Mouse (Mus musculus): ENCODE data around the gene Olfr1369-ps1. TPM values are rescaled to one million over a fixed set of nuclear protein-coding genes. Genes with fewer than 3 reads are reported as not detected.
"Not testable (repeated sequence)": the region's sequence is repeated elsewhere in the genome, so short reads cannot be mapped to it uniquely, and the experiment has no call there.

Gene Olfr1369-ps1
- polyA plus RNA-seq (2011; ENCODE audit: insufficient read depth, insufficient read length, low read depth, missing spikeins) = 0.27 TPM in 1 of 2 replicates, not detected in the other

GRCm38 (mm10) chr13:21111183-21111582 is at the start of gene Olfr1369-ps1:
TSS of gene Olfr1369-ps1 (plus strand) at chr13:21111483.
- not testable (repeated sequence) for H3K27ac ChIP-seq (ENCODE audit: insufficient read depth, low read length); H3K27me3 ChIP-seq (ENCODE audit: control insufficient read depth, insufficient read depth, low read length, poor library complexity, severe bottlenecking)

GRCm38 (mm10) chr13:21066021-21066420 is 45.3 kb upstream of the Olfr1369-ps1 start:
- Histone ChIP-seq H3K4me3 (ENCODE audit: low read depth, low read length) (no peak overlapping the region), H3K4me1 (ENCODE audit: control insufficient read depth, insufficient read depth, low read length) (no peaks in the 10 kb centered on the region)
- TF ChIP-seq POLR2A (IDR thresholded peaks at IDR 0.05; ENCODE audit: insufficient read depth, low read length) = no peak
- no peak for TF ChIP-seq EP300 (IDR thresholded peaks at IDR 0.05; ENCODE audit: insufficient read depth, low read depth, low read length)
- TF ChIP-seq CTCF (IDR thresholded peaks at IDR 0.05; ENCODE audit: low read depth, low read length) = no peak

More at GRCm38 (mm10) chr13:21111183-21111582, at the start of gene Olfr1369-ps1:
- not testable (repeated sequence) for H3K36me3 ChIP-seq (ENCODE audit: control insufficient read depth, insufficient read depth, low read length, poor library complexity, severe bottlenecking); H3K4me3 ChIP-seq (ENCODE audit: low read depth, low read length); H3K9ac ChIP-seq (ENCODE audit: low read depth, poor library complexity, severe bottlenecking); H3K4me1 ChIP-seq (ENCODE audit: control insufficient read depth, insufficient read depth, low read length); H3K9me3 ChIP-seq (replicated peaks; ENCODE audit: control insufficient read depth, insufficient read depth, low read length, poor library complexity, severe bottlenecking)

GRCm38 (mm10) chr13:21074847-21075246 is 36.4 kb upstream of the Olfr1369-ps1 start, which contains the start of gene Olfr1370:
TSS of gene Olfr1370 (minus strand) at chr13:21074947.
- H3K9me3 ChIP-seq (replicated peaks; ENCODE audit: control insufficient read depth, insufficient read depth, low read length, poor library complexity, severe bottlenecking) = no peaks in the 10 kb centered on the region
- H3K27ac ChIP-seq (ENCODE audit: insufficient read depth, low read length) = no peak within 1 kb of the TSS
- no peaks in the 10 kb centered on the region for H3K4me1 ChIP-seq (ENCODE audit: control insufficient read depth, insufficient read depth, low read length)
- H3K4me3 ChIP-seq (ENCODE audit: low read depth, low read length) = no peak within 1 kb of the TSS
- no peak within 1 kb of the TSS for H3K9ac ChIP-seq (ENCODE audit: low read depth, poor library complexity, severe bottlenecking)
- TF ChIP-seq CTCF (IDR thresholded peaks at IDR 0.05; ENCODE audit: low read depth, low read length) (no peak), POLR2A (IDR thresholded peaks at IDR 0.05; ENCODE audit: insufficient read depth, low read length) (no peak), EP300 (IDR thresholded peaks at IDR 0.05; ENCODE audit: insufficient read depth, low read depth, low read length) (no peak)
- no peaks in the 10 kb centered on the region for H3K27me3 ChIP-seq (ENCODE audit: control insufficient read depth, insufficient read depth, low read length, poor library complexity, severe bottlenecking)
- no peaks in the 10 kb centered on the region for H3K36me3 ChIP-seq (ENCODE audit: control insufficient read depth, insufficient read depth, low read length, poor library complexity, severe bottlenecking)

More at GRCm38 (mm10) chr13:21066021-21066420, 45.3 kb upstream of the Olfr1369-ps1 start:
- H3K27me3 ChIP-seq (ENCODE audit: control insufficient read depth, insufficient read depth, low read length, poor library complexity, severe bottlenecking) = no peaks in the 10 kb centered on the region
- H3K9me3 ChIP-seq (replicated peaks; ENCODE audit: control insufficient read depth, insufficient read depth, low read length, poor library complexity, severe bottlenecking) = peaks cover 2% of the 10 kb centered on the region; the same call in 1 of the 2 replicates
- H3K9ac ChIP-seq (ENCODE audit: low read depth, poor library complexity, severe bottlenecking) = no peak overlapping the region
- H3K36me3 ChIP-seq (ENCODE audit: control insufficient read depth, insufficient read depth, low read length, poor library complexity, severe bottlenecking) = no peaks in the 10 kb centered on the region
- H3K27ac ChIP-seq (ENCODE audit: insufficient read depth, low read length) = no peak overlapping the region

DNA sequence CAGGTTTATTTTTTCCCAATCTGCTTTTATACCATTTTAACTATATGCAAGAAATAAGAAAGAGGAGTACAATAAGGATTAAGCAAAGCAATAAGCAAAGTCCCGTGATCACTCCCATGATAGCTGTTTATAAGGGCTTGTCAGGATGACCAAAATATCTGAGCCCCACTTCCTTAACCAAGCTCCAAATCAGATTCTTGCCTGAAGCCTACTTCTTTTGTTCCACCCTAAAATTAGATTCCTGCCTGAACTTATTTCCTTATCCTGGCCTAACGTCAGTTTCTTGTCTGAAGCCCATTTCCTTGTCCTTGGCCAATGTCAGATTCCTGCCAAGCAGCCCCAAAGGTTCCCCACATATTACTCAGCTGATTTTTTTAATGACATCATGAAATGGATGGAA is 28.6 kb upstream of the Olfr1369-ps1 start:
- no peaks in the 10 kb centered on the region for H3K27me3 ChIP-seq (ENCODE audit: control insufficient read depth, insufficient read depth, low read length, poor library complexity, severe bottlenecking)
- H3K9ac ChIP-seq (ENCODE audit: low read depth, poor library complexity, severe bottlenecking) = no peak overlapping the region
- no peaks in the 10 kb centered on the region for H3K4me1 ChIP-seq (ENCODE audit: control insufficient read depth, insufficient read depth, low read length)
- no peaks in the 10 kb centered on the region for H3K36me3 ChIP-seq (ENCODE audit: control insufficient read depth, insufficient read depth, low read length, poor library complexity, severe bottlenecking)
- H3K9me3 ChIP-seq (replicated peaks; ENCODE audit: control insufficient read depth, insufficient read depth, low read length, poor library complexity, severe bottlenecking) = no peaks in the 10 kb centered on the region
- H3K27ac ChIP-seq (ENCODE audit: insufficient read depth, low read length) = no peak overlapping the region
- no peak overlapping the region for H3K4me3 ChIP-seq (ENCODE audit: low read depth, low read length)
- TF ChIP-seq CTCF (IDR thresholded peaks at IDR 0.05; ENCODE audit: low read depth, low read length) (no peak), EP300 (IDR thresholded peaks at IDR 0.05; ENCODE audit: insufficient read depth, low read depth, low read length) (no peak), POLR2A (IDR thresholded peaks at IDR 0.05; ENCODE audit: insufficient read depth, low read length) (no peak)

GRCm38 (mm10) chr13:21109759-21110158 is 1.5 kb upstream of the Olfr1369-ps1 start:
- H3K36me3 ChIP-seq (ENCODE audit: control insufficient read depth, insufficient read depth, low read length, poor library complexity, severe bottlenecking) = no peaks in the 10 kb centered on the region
- H3K9me3 ChIP-seq (replicated peaks; ENCODE audit: control insufficient read depth, insufficient read depth, low read length, poor library complexity, severe bottlenecking) = no peaks in the 10 kb centered on the region
- TF ChIP-seq EP300 (IDR thresholded peaks at IDR 0.05; ENCODE audit: insufficient read depth, low read depth, low read length) (no peak), POLR2A (IDR thresholded peaks at IDR 0.05; ENCODE audit: insufficient read depth, low read length) (no peak), CTCF (IDR thresholded peaks at IDR 0.05; ENCODE audit: low read depth, low read length) (no peak)
- H3K4me3 ChIP-seq (ENCODE audit: low read depth, low read length) = no peak overlapping the region
- H3K4me1 ChIP-seq (ENCODE audit: control insufficient read depth, insufficient read depth, low read length) = no peaks in the 10 kb centered on the region
- no peak overlapping the region for H3K27ac ChIP-seq (ENCODE audit: insufficient read depth, low read length)
- H3K9ac ChIP-seq (ENCODE audit: low read depth, poor library complexity, severe bottlenecking) = no peak overlapping the region
- no peaks in the 10 kb centered on the region for H3K27me3 ChIP-seq (ENCODE audit: control insufficient read depth, insufficient read depth, low read length, poor library complexity, severe bottlenecking)

DNA sequence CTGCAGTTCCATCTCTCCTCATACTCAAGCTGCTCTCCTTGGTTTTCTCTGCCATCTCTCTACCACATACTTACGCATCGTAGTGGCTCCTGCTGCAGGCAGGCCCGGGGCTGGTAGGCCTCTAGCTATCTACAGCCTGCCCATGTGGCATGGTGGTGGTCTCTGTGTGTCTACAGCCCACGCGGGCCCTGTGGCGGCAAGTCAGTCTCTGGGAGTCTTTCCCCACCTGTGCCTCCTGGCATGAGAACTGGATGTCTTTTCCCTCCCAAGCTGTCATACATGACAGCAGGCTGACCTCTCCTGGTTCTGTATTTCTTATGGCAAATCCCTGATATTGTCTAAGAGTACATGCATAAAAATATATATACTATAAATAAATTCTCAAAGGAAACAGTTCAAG is 842 bp upstream of the Olfr1369-ps1 start:
- H3K27me3 ChIP-seq (ENCODE audit: control insufficient read depth, insufficient read depth, low read length, poor library complexity, severe bottlenecking) = no peaks in the 10 kb centered on the region
- H3K36me3 ChIP-seq (ENCODE audit: control insufficient read depth, insufficient read depth, low read length, poor library complexity, severe bottlenecking) = no peaks in the 10 kb centered on the region
- H3K9ac ChIP-seq (ENCODE audit: low read depth, poor library complexity, severe bottlenecking) = no peak overlapping the region
- no peaks in the 10 kb centered on the region for H3K9me3 ChIP-seq (replicated peaks; ENCODE audit: control insufficient read depth, insufficient read depth, low read length, poor library complexity, severe bottlenecking)
- no peak overlapping the region for H3K4me3 ChIP-seq (ENCODE audit: low read depth, low read length)
- H3K27ac ChIP-seq (ENCODE audit: insufficient read depth, low read length) = no peak overlapping the region
- no peak for TF ChIP-seq CTCF (IDR thresholded peaks at IDR 0.05; ENCODE audit: low read depth, low read length)
- no peak for TF ChIP-seq EP300 (IDR thresholded peaks at IDR 0.05; ENCODE audit: insufficient read depth, low read depth, low read length)
- no peak for TF ChIP-seq POLR2A (IDR thresholded peaks at IDR 0.05; ENCODE audit: insufficient read depth, low read length)
- H3K4me1 ChIP-seq (ENCODE audit: control insufficient read depth, insufficient read depth, low read length) = no peaks in the 10 kb centered on the region
